Mouse (Mus musculus): Measurements from ENCODE around the gene Ap1s1.

- TF ChIP-seq EP300 (IDR thresholded peaks at IDR 0.05) = no peak
- no peak for TF ChIP-seq CTCF (IDR thresholded peaks at IDR 0.05)
These were observed 45.3 kb downstream of the Ap1s1 start for GRCm38 (mm10) chr5:137000612-137001011.

Data from lung, postnatal 0 days (tissue).